Comparison of ENCODE assay signal across 11 mouse cellular contexts in genomic region chr2:145760121-145760520, GRCm38 (mm10).
"Had no signal": no experiment of that assay in that cellular context is flagged by ENCODE, and none has a peak within 500 bp of the region (broad histone marks: within the 10 kb centered on the region; RNA-seq: fewer than 3 reads in every experiment).

No protein-coding gene starts in this region.

- H3K9ac ChIP-seq: limb, embryonic 15.5 days; liver, embryonic 12.5 days; lung, embryonic 15.5 days; midbrain, embryonic 12.5 days; neural tube, embryonic 13.5 days had no signal

- H3K9me3 ChIP-seq: limb, embryonic 15.5 days; liver, embryonic 12.5 days; lung, embryonic 15.5 days; midbrain, embryonic 12.5 days; neural tube, embryonic 13.5 days had no signal

- ATAC-seq: liver, embryonic 12.5 days had no signal

- H3K4me2 ChIP-seq: limb, embryonic 15.5 days; liver, embryonic 12.5 days; lung, embryonic 15.5 days; midbrain, embryonic 12.5 days; neural tube, embryonic 13.5 days had no signal

- H3K4me1 ChIP-seq: liver, embryonic 12.5 days; lung, embryonic 15.5 days; midbrain, embryonic 12.5 days had no signal

- H3K27me3 ChIP-seq: limb, embryonic 15.5 days; liver, embryonic 12.5 days; lung, embryonic 15.5 days; neural tube, embryonic 13.5 days had no signal

- DNase-seq: kidney, postnatal 36 days; layer of hippocampus, adult 9-11 months; layer of hippocampus, postnatal 36 days; right cerebral cortex, postnatal 25 days; thymus, postnatal 4 days had no signal

- H3K36me3 ChIP-seq: limb, embryonic 15.5 days; liver, embryonic 12.5 days; lung, embryonic 15.5 days; midbrain, embryonic 12.5 days; neural tube, embryonic 13.5 days had no signal

- H3K4me3 ChIP-seq: limb, embryonic 15.5 days; liver, embryonic 12.5 days; lung, embryonic 15.5 days; midbrain, embryonic 12.5 days; neural tube, embryonic 13.5 days had no signal

- H3K27ac ChIP-seq: limb, embryonic 15.5 days; liver, embryonic 12.5 days; lung, embryonic 15.5 days; midbrain, embryonic 12.5 days; neural tube, embryonic 13.5 days; stomach, postnatal 0 days had no signal
